Mouse (Mus musculus) C2C12 (cell line): Measurements from ENCODE around the gene Lrba.

ENCODE experiments used
- CEBPB ChIP-seq: IDR thresholded peaks from one replicate; pipeline ENCODE4 v1.6.1; 2011; ENCODE audit warnings: low read depth, mild to moderate bottlenecking, control low read depth, moderate library complexity
- CTCF ChIP-seq: IDR thresholded peaks from one replicate; pipeline ENCODE4 v1.5.1; 2011; ENCODE audit not compliant: control insufficient read depth, insufficient read depth, insufficient read length
- MAX ChIP-seq: IDR thresholded peaks from one replicate; pipeline ENCODE4 v1.6.1; 2011; ENCODE audit warnings: mild to moderate bottlenecking, control low read depth
- MYOD1 ChIP-seq: IDR thresholded peaks from one replicate; pipeline ENCODE4 v1.6.1; 2011; ENCODE audit warnings: low read depth; ENCODE audit not compliant: control insufficient read depth, insufficient read length
- MYOG ChIP-seq: IDR thresholded peaks from one replicate; pipeline ENCODE4 v1.6.1; 2011; ENCODE audit not compliant: control insufficient read depth, insufficient read length; ENCODE audit errors: extremely low read depth
- USF1 ChIP-seq: IDR thresholded peaks from one replicate; pipeline ENCODE4 v1.6.1; 2011; ENCODE audit warnings: low read depth, mild to moderate bottlenecking, control low read depth, moderate library complexity

GRCm38 (mm10) chr3:86210267-86210939, 14.1 kb upstream of the Lrba start:
- TF ChIP-seq CTCF (no peak), MYOG (no peak), MAX (no peak), USF1 (no peak), CEBPB (no peak), MYOD1 (no peak)
